Mouse (Mus musculus) CD8-positive naive resting alpha-beta T cell, adult 2 months (primary cell): ENCODE data around the gene Atp6v1c2.
A peak's percentile ranks its signal among the peaks of the same experiment; 100 is the strongest.

Source experiments
- DNase-seq, 2 experiments: peaks; one replicate each; pipeline ENCODE4 v3.0.0; 2022; ENCODE audit warnings: low read depth in 2 of 2, low spot score in 2 of 2

The Atp6v1c2 gene

GRCm38 (mm10) chr12:17261005-17261404 is 68.2 kb downstream of the Atp6v1c2 start:
- no peak for DNase-seq

GRCm38 (mm10) chr12:17258431-17258830 is 70.7 kb downstream of the Atp6v1c2 start:
- DNase-seq: no peak

- peak; percentile 24 to 44 for DNase-seq
These were observed 72.3 kb downstream of the Atp6v1c2 start for GRCm38 (mm10) chr12:17256905-17257304.

GRCm38 (mm10) chr12:17255602-17256001 is 73.6 kb downstream of the Atp6v1c2 start:
- no peak for DNase-seq

- peak; percentile 53 to 67 for DNase-seq
These were observed 76.1 kb downstream of the Atp6v1c2 start for GRCm38 (mm10) chr12:17253069-17253468.

- DNase-seq: no peak
These were observed 78.2 kb downstream of the Atp6v1c2 start for GRCm38 (mm10) chr12:17250962-17251361.

- DNase-seq: no peak
These were observed 87.1 kb downstream of the Atp6v1c2 start for GRCm38 (mm10) chr12:17242041-17242440.

- DNase-seq: no peak
These were observed 87.5 kb downstream of the Atp6v1c2 start for GRCm38 (mm10) chr12:17241614-17242013.

GRCm38 (mm10) chr12:17241016-17241415 is 88.1 kb downstream of the Atp6v1c2 start:
- DNase-seq: no peak

GRCm38 (mm10) chr12:17239428-17239688 is 89.8 kb downstream of the Atp6v1c2 start:
- DNase-seq: no peak

GRCm38 (mm10) chr12:17238588-17239427 is 90.4 kb downstream of the Atp6v1c2 start:
- no peak for DNase-seq

GRCm38 (mm10) chr12:17235535-17236313 is 93.4 kb downstream of the Atp6v1c2 start:
- DNase-seq: no peak
